Mouse (Mus musculus) heart, postnatal 0 days (tissue): ENCODE measurements around the gene Il6st. TPM values are rescaled to one million over a fixed set of nuclear protein-coding genes. Genes with fewer than 3 reads are reported as not detected.
A peak's percentile ranks its signal among the peaks of the same experiment; 100 is the strongest.
"Not testable (repeated sequence)": the region's sequence is repeated elsewhere in the genome, so short reads cannot be mapped to it uniquely, and the experiment has no call there.

Experiments
- ATAC-seq: fragments of 200-750 bp; cut with Nextera tagmentation; 2 replicates; pipeline ENCODE4 v1.8.0; 2017; ENCODE audit warnings: low read depth, moderate number of reproducible peaks, moderate library complexity; ENCODE audit not compliant: insufficient read depth
- DNase-seq: peaks from one replicate; pipeline ENCODE4 v3.0.0-alpha.2; 2016; ENCODE audit warnings: low spot score
- H3K27ac ChIP-seq: fragments of 300-500 bp; sonication (generic); 2 replicates; pipeline ENCODE4 v1.5.1; 2014; ENCODE audit warnings: low read depth, mild to moderate bottlenecking
- H3K27me3 ChIP-seq: fragments of 300-500 bp; sonication (generic); 2 replicates; pipeline ENCODE4 v1.6.1; 2014; ENCODE audit warnings: low read length, mixed read lengths; ENCODE audit not compliant: control insufficient read depth, insufficient read depth
- H3K36me3 ChIP-seq: fragments of 300-500 bp; sonication (generic); replicated peaks from 2 replicates; pipeline ENCODE4 v1.6.1; 2014; ENCODE audit warnings: low read length, mixed read lengths; ENCODE audit not compliant: control insufficient read depth, insufficient read depth
- H3K4me1 ChIP-seq: fragments of 300-500 bp; sonication (generic); 2 replicates; pipeline ENCODE4 v1.6.1; 2014; ENCODE audit warnings: antibody characterized with exemption; ENCODE audit not compliant: control insufficient read depth, insufficient read depth
- H3K4me2 ChIP-seq: fragments of 300-500 bp; sonication (generic); 2 replicates; pipeline ENCODE4 v1.6.1; 2014; ENCODE audit warnings: low read depth, mild to moderate bottlenecking, low read length, moderate library complexity
- H3K4me3 ChIP-seq: fragments of 300-500 bp; sonication (generic); 2 replicates; pipeline ENCODE4 v1.5.1; 2014; ENCODE audit warnings: low read depth, low read length
- H3K9ac ChIP-seq: fragments of 300-500 bp; sonication (generic); replicated peaks from 2 replicates; pipeline ENCODE4 v1.6.1; 2014; ENCODE audit warnings: low read depth, low read length, mixed read lengths
- H3K9me3 ChIP-seq: fragments of 300-500 bp; sonication (generic); replicated peaks from 2 replicates; pipeline ENCODE4 v1.6.1; 2016; ENCODE audit warnings: low read length; ENCODE audit not compliant: control insufficient read depth
- CTCF ChIP-seq: IDR thresholded peaks from 2 replicates; pipeline ENCODE4 v1.5.1; 2016; ENCODE audit warnings: antibody characterized with exemption, control low read depth, low read depth
- EP300 ChIP-seq: IDR thresholded peaks from 2 replicates; pipeline ENCODE4 v1.6.1; 2016; ENCODE audit warnings: antibody characterized with exemption, low read depth
- WGBS: fragments of 180-500 bp; shearing (Covaris S2); extraction: QIAGEN DNeasy Blood & Tissue Kit; methylation state at CpG from one replicate; pipeline ENCODE4 v1.1.7; 2014; 5-methylcytosine and 5-hydroxymethylcytosine counted together
- polyA plus RNA-seq: library from polyadenylated mRNA; unstranded; fragments of >200 nt; fragmentation: Nextera tagmentation; extraction: Ambion mirVana; gene quantifications from 2 replicates; pipeline ENCODE4 v1.2.1, GENCODE M21; 2015
- total RNA-seq: library from RNA; depleted of rRNA; stranded (reverse); fragments of >200 nt; gene quantifications from 2 replicates; pipeline ENCODE4 v1.2.3, GENCODE M21; 2014; ENCODE audit warnings: low replicate concordance

Gene Il6st
- total and polyA plus RNA-seq, 2 experiments from 2014 or later: 29.9 to 98.0 TPM

DNA sequence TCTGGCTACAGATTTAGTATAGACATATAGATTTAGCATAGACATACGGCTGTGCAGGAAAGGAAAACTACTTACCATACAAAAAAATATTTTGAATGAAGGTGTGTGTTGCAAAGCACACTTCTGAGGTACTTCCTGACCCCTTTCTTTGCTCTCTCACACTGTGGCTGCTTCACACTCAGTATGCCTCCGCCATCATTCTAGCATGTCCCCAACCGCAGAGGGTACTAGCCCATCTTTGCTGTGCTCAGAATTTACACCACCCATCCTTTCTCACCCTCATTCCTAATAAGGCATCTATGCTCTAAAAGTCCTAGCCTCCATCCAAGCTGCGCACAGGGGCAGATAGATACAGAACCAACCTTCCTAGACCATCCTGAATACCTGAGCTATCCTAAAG lies 45.3 kb upstream of the Il6st start:
- Histone ChIP-seq H3K4me3 (no peak overlapping the region), H3K27ac (no peak overlapping the region; the same call in 1 of the 2 replicates), H3K36me3 (no peaks in the 10 kb centered on the region), H3K27me3 (no peaks in the 10 kb centered on the region), H3K9me3 (no peaks in the 10 kb centered on the region), H3K4me2 (no peak overlapping the region), H3K4me1 (peaks cover 15% of the 10 kb centered on the region), H3K9ac (no peak overlapping the region)
- DNase-seq (no peak), ATAC-seq (no peak)
- WGBS: 86% methylated on average over 4 of the region's 4 CpGs
- no peak for TF ChIP-seq EP300
- no peak for TF ChIP-seq CTCF

- 58% methylated on average over 2 of the region's 2 CpGs for WGBS
- Histone ChIP-seq H3K4me1 (peaks cover 18% of the 10 kb centered on the region; the same call in 1 of the 2 replicates), H3K27ac (peak overlapping the region; percentile 90), H3K36me3 (no peaks in the 10 kb centered on the region), H3K4me2 (peak overlapping the region; percentile 6; the same call in 1 of the 2 replicates), H3K4me3 (no peak overlapping the region), H3K9ac (no peak overlapping the region), H3K27me3 (no peaks in the 10 kb centered on the region), H3K9me3 (no peaks in the 10 kb centered on the region)
- ATAC-seq (no peak), DNase-seq (no peak)
- TF ChIP-seq CTCF (peak; percentile 30), EP300 (no peak)
Observed at GRCm38 (mm10) chr13:112424212-112424611, 39.7 kb upstream of the Il6st start.

DNA sequence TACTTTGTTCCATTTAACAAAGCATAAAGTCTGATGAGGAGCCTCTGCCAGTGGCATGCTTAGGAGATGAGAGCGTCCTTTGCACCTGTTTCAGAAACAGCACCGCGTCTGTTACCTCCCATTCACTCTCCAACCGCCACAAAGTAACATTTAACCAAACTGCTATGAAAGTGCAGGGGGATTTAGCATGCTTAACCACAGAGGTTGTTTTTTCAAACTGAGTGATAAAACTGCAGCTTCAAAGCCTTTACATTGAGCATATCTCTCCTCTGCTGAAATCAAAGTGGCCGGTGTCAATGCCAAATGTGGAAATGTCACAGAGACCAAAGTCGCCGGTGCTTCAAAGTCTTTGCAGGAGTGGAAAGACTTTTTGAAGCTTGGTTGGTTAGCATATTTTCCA lies 39.2 kb upstream of the Il6st start:
- no peaks in the 10 kb centered on the region for H3K36me3 ChIP-seq
- peak; percentile 21 for DNase-seq
- 32% methylated on average over 7 of the region's 7 CpGs for WGBS
- no peaks in the 10 kb centered on the region for H3K27me3 ChIP-seq
- H3K9me3 ChIP-seq: no peaks in the 10 kb centered on the region
- peak overlapping the region; percentile 90 for H3K27ac ChIP-seq
- H3K4me2 ChIP-seq: peak overlapping the region; percentile 41; the same call in 1 of the 2 replicates
- no peak overlapping the region for H3K9ac ChIP-seq
- no peak for TF ChIP-seq CTCF
- no peak for TF ChIP-seq EP300
- no peak overlapping the region for H3K4me3 ChIP-seq
- no peak for ATAC-seq
- peaks cover 18% of the 10 kb centered on the region; the same call in 1 of the 2 replicates for H3K4me1 ChIP-seq

GRCm38 (mm10) chr13:112425181-112425654 lies 38.7 kb upstream of the Il6st start:
- Histone ChIP-seq H3K9me3 (no peaks in the 10 kb centered on the region), H3K27ac (peak overlapping the region; percentile 90), H3K9ac (0 out of 2 replicates have a peak overlapping the region, but pooled peaks have one; percentile 20), H3K4me1 (peaks cover 18% of the 10 kb centered on the region; the same call in 1 of the 2 replicates), H3K27me3 (no peaks in the 10 kb centered on the region), H3K4me2 (peak overlapping the region; percentile 41), H3K36me3 (no peaks in the 10 kb centered on the region), H3K4me3 (no peak overlapping the region)
- ATAC-seq (peak; percentile 86), DNase-seq (peak; percentile 88)
- 15% methylated on average over 8 of the region's 8 CpGs for WGBS
- TF ChIP-seq CTCF: no peak
- peak; percentile 40; the same call in 1 of the 2 replicates for TF ChIP-seq EP300

DNA sequence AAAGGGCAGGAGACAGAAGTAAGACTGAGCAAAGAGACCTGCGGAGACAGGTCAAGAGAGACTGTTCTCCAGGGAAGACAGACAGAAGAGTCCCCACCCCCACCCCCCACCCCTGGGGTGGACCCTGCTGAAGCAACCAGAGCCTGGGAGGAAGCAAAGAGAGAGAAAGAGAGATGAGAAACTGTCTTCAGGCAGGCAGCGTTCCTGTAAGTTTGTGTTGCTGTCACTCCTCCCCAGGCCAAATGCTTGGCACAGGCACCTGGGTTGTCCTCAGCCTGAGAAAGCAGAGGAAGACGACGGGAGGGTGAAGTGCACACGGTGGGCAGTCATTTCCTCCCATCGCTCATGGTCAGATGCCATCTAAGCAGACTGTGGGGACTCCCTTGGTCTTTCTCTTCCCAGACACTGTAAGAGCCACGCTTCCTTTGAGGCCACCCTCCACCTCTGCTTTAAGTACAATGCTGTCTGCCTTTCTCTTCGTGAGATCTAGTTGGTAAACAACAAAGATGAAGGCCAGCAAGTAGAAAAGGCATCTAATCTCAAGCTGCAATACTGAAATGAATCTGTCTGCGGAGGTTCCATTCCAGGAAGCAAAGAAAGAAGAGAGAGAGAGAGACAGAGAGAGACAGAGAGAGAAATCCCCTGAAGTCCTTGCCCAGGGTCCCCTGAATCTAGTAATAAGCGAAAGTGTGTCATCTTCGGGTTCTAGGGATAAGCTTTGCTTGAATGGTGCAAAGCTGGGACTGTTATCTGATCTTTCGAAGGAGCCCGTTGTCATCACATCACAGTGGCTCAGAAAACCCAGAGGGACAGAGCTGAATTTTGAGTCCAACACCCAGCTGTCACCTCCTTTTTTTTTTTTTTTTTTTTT lies 37.4 kb upstream of the Il6st start:
- TF ChIP-seq EP300: no peak
- no peak for TF ChIP-seq CTCF
- Histone ChIP-seq H3K36me3 (no peaks in the 10 kb centered on the region), H3K9me3 (no peaks in the 10 kb centered on the region), H3K4me2 (no peak overlapping the region; the same call in 1 of the 2 replicates), H3K9ac (peak overlapping the region; percentile 21; the same call in 1 of the 2 replicates), H3K27ac (peak overlapping the region; percentile 90), H3K4me1 (peaks cover 18% of the 10 kb centered on the region; the same call in 1 of the 2 replicates), H3K4me3 (no peak overlapping the region), H3K27me3 (no peaks in the 10 kb centered on the region)
- no peak for DNase-seq
- 31% methylated on average over 13 of the region's 13 CpGs for WGBS
- no peak for ATAC-seq

- not testable (repeated sequence) for H3K27me3 ChIP-seq, H3K4me2 ChIP-seq, ATAC-seq, H3K9me3 ChIP-seq, H3K36me3 ChIP-seq, DNase-seq, H3K4me3 ChIP-seq, H3K9ac ChIP-seq
- 82% methylated on average over 4 of the region's 4 CpGs for WGBS
- Histone ChIP-seq H3K4me1 (peaks cover 18% of the 10 kb centered on the region; the same call in 1 of the 2 replicates), H3K27ac (peak overlapping the region; percentile 90; the same call in 1 of the 2 replicates)
Observed at GRCm38 (mm10) chr13:112427136-112427470, 36.8 kb upstream of the Il6st start.
